Mouse (Mus musculus) lung, embryonic 14.5 days (tissue): Measurements from ENCODE around the gene Gm17190. TPM values are rescaled to one million over a fixed set of nuclear protein-coding genes. Genes with fewer than 3 reads are reported as not detected.
"Not testable (repeated sequence)": the region's sequence is repeated elsewhere in the genome, so short reads cannot be mapped to it uniquely, and the experiment has no call there.

ENCODE experiments used
- ATAC-seq: fragments of 200-750 bp; cut with Nextera tagmentation; 2 replicates; pipeline ENCODE4 v1.8.0; 2017; ENCODE audit warnings: mild to moderate bottlenecking, moderate TSS enrichment, moderate library complexity; ENCODE audit not compliant: insufficient read depth
- DNase-seq: peaks from one replicate; pipeline ENCODE4 v3.0.0-alpha.2; 2015
- H3K27ac ChIP-seq: fragments of 300-500 bp; sonication (generic); 2 replicates; pipeline ENCODE4 v1.5.1; 2014; ENCODE audit warnings: low read depth, mild to moderate bottlenecking, moderate library complexity
- H3K27me3 ChIP-seq: fragments of 300-500 bp; sonication (generic); 2 replicates; pipeline ENCODE4 v1.6.1; 2014; ENCODE audit warnings: low read length, control low read depth; ENCODE audit not compliant: insufficient read depth
- H3K36me3 ChIP-seq: fragments of 300-500 bp; sonication (generic); 2 replicates; pipeline ENCODE4 v1.6.1; 2014; ENCODE audit warnings: control low read depth; ENCODE audit not compliant: insufficient read depth
- H3K4me1 ChIP-seq: fragments of 300-500 bp; sonication (generic); 2 replicates; pipeline ENCODE4 v1.6.1; 2014; ENCODE audit warnings: antibody characterized with exemption, control low read depth; ENCODE audit not compliant: insufficient read depth
- H3K4me2 ChIP-seq: fragments of 300-500 bp; sonication (generic); 2 replicates; pipeline ENCODE4 v1.6.1; 2014; ENCODE audit warnings: mild to moderate bottlenecking
- H3K4me3 ChIP-seq: fragments of 300-500 bp; sonication (generic); 2 replicates; pipeline ENCODE4 v1.5.1; 2014; ENCODE audit warnings: low read depth, low read length
- H3K9ac ChIP-seq: fragments of 300-500 bp; sonication (generic); 2 replicates; pipeline ENCODE4 v1.6.1; 2014
- H3K9me3 ChIP-seq: fragments of 300-500 bp; sonication (generic); 2 replicates; pipeline ENCODE4 v1.6.1; 2016; ENCODE audit warnings: low read depth, low read length, control low read depth
- CTCF ChIP-seq: IDR thresholded peaks from 2 replicates; pipeline ENCODE4 v1.5.1; 2016; ENCODE audit warnings: antibody characterized with exemption, low read depth
- WGBS: fragments of 180-500 bp; shearing (Covaris S2); extraction: QIAGEN DNeasy Blood & Tissue Kit; methylation state at CpG from one replicate; pipeline ENCODE4 v1.1.7; 2014; 5-methylcytosine and 5-hydroxymethylcytosine counted together
- polyA plus RNA-seq: library from polyadenylated mRNA; unstranded; fragments of >200 nt; fragmentation: Nextera tagmentation; extraction: Ambion mirVana; gene quantifications from 2 replicates; pipeline ENCODE4 v1.2.1, GENCODE M21; 2014

The Gm17190 gene
- not detected in 2 replicates for polyA plus RNA-seq

DNA sequence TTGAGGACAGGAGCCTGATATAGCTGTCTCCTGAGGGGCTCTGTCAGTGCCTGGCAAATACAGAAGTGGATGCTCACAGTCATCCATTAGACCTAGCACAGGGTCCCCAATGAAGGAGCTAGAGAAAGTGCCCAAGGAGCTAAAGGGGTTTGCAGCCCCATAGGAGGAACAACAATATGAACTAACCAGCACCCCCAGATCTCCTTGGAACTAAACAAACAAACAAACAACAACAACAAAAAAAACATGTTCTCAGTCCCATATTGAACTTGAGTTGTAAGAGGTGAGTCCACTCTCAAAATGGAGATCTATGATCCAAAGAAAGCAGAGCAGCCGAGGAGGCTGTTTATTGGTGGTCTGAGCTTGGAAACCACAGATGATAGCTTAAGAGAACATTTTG, at the start of gene Gm17190:
Gm17190 (plus strand) TSS at position 301 of the 400 bp plus-strand sequence.
- H3K4me2 ChIP-seq, H3K27ac ChIP-seq, H3K4me1 ChIP-seq, H3K4me3 ChIP-seq, H3K36me3 ChIP-seq, ATAC-seq, H3K9ac ChIP-seq, H3K9me3 ChIP-seq, DNase-seq, H3K27me3 ChIP-seq: not testable (repeated sequence)
- WGBS, result 91% methylated on average over 1 of the region's 1 CpGs

DNA sequence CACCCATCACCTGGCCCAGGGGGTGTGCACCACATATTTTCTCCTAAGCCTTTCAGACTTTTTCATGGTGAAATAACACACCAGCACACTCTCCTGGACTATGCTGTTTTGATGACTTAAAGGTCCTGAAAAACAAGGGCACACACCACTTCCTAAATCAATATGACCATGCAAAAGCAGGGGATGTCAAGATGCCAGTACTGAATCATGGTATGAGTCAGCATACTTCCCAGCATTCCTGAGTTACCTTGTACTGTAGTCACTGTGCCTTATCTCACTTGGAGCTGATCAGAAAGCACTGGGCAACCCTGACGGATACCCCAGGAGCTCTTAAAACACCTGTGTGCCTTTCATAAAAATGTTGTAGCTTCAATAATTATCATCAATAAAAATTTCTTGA, 42.3 kb upstream of the Gm17190 start:
- WGBS, result 53% methylated on average over 1 of the region's 1 CpGs
- H3K9me3 ChIP-seq, result no peaks in the 10 kb centered on the region
- H3K27me3 ChIP-seq, result no peaks in the 10 kb centered on the region
- H3K4me2 ChIP-seq, result no peak overlapping the region
- TF ChIP-seq CTCF, result no peak
- H3K4me1 ChIP-seq, result no peaks in the 10 kb centered on the region
- no peaks in the 10 kb centered on the region for H3K36me3 ChIP-seq
- no peak overlapping the region for H3K27ac ChIP-seq
- ATAC-seq (no peak), DNase-seq (no peak)
- H3K4me3 ChIP-seq, result no peak overlapping the region
- no peak overlapping the region for H3K9ac ChIP-seq

DNA sequence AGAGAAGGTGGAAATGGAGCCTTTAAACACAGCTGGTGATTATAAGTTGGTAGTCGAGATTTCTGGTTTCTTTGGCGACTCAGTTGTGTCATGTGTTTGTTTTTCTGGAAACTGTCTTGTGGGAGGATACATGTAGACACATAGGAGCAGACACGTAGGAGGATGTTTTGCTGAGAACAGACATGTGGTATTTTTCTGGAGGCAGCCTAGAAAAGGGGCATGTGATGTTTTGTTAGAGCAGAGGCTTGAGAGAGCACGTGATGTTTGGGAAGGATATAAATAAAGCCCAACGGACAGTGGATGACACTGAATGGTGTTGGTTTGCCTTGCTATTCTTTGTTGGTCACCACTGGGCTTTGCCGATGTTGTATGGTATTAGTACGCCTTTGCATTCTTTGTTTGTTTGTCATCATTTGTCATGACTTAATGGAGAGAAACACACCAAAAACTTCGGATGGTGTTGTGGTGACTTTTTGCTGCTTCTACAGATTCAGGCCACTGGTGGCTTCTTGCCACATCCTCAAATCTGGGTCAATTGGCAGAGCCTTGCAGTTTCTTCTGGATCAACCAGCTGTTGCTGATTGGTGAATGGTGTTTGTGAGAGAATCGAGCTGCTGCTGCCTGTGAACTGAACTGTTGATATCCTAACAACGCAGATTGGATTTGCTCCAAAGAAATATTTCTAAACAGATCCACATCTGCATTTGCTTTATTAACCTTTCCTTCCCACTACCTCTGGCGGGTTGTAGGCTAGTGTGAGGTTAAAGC, 41.4 kb upstream of the Gm17190 start:
- H3K9ac ChIP-seq, result no peak overlapping the region
- no peaks in the 10 kb centered on the region for H3K9me3 ChIP-seq
- no peaks in the 10 kb centered on the region for H3K4me1 ChIP-seq
- peak; percentile 91 for ATAC-seq
- no peak for TF ChIP-seq CTCF
- no peak overlapping the region for H3K4me2 ChIP-seq
- H3K27me3 ChIP-seq, result no peaks in the 10 kb centered on the region
- 0 out of 2 replicates have a peak overlapping the region, but pooled peaks have one; percentile 3 for H3K27ac ChIP-seq
- peak; percentile 92 for DNase-seq
- no peak overlapping the region for H3K4me3 ChIP-seq
- H3K36me3 ChIP-seq, result no peaks in the 10 kb centered on the region
- WGBS, result 51% methylated on average over 11 of the region's 11 CpGs

DNA sequence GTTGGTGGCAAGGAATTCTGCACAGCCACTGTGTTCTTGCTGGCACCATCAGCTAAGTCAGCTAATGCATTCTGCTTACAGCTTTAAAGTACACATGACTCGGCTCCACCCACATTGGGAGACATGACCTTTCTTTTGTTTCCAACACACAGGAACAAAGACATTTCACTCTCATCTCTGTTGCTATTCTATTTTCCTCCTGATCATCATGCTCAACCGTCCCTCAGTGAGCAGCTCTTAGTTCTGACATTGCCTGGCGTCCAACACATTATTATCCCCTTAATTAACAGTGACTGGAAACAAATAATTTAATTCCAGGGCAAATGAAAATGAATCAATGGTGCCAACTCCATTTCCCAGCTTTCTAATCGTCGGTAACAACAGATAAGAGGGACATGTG, 36.5 kb upstream of the Gm17190 start:
- no peak overlapping the region for H3K4me3 ChIP-seq
- 57% methylated on average over 5 of the region's 5 CpGs for WGBS
- no peak overlapping the region for H3K9ac ChIP-seq
- no peaks in the 10 kb centered on the region for H3K36me3 ChIP-seq
- TF ChIP-seq CTCF, result no peak
- DNase-seq (no peak), ATAC-seq (no peak)
- no peaks in the 10 kb centered on the region for H3K9me3 ChIP-seq
- no peaks in the 10 kb centered on the region for H3K4me1 ChIP-seq
- H3K27me3 ChIP-seq, result no peaks in the 10 kb centered on the region
- H3K4me2 ChIP-seq, result no peak overlapping the region
- H3K27ac ChIP-seq, result no peak overlapping the region

DNA sequence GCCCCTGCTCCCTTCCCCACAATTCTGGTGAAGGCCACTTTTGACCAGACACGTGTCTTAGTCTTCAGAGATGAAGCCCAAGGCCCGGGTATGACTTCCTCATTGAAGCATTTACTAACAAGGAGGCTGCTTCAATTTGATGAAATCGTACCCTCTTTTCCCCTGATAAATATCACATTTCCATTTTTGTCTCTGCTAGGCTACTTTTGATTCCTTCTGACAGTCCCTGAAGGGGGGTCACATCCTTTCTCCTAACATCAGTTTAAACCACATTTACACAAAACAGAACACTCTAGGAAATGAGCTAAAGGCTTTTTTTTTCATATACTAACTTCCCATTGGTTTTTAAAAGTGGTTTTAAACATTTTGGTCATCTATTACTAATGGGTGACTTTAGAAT, 29.1 kb upstream of the Gm17190 start:
- Histone ChIP-seq H3K27ac (no peak overlapping the region), H3K9ac (no peak overlapping the region), H3K27me3 (no peaks in the 10 kb centered on the region), H3K4me1 (no peaks in the 10 kb centered on the region), H3K4me3 (no peak overlapping the region), H3K4me2 (no peak overlapping the region), H3K36me3 (no peaks in the 10 kb centered on the region), H3K9me3 (no peaks in the 10 kb centered on the region)
- 74% methylated on average over 3 of the region's 3 CpGs for whole genome bisulfite sequencing
- DNase-seq (no peak), ATAC-seq (no peak)
- no peak for TF ChIP-seq CTCF

DNA sequence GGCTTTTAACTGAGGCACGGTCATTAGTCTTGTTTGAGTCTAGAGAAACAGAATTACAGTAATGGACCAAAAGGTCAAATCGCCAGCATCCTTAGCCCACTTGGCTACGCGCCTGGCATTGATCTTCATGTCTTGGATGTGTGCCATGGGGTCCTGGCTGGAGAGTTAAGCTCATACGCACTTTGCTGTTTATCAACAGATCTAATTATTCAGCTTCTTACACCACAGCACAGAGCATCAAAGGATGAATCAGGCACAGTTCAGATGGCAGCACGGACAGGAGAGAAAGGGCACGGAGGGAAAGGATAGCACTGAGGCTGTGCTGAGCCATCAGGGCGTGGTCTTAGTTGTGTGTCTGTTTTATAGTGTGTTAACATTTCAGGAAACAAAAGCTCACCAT, 8.3 kb upstream of the Gm17190 start:
- WGBS, result 50% methylated on average over 8 of the region's 8 CpGs
- no peak for TF ChIP-seq CTCF
- no peaks in the 10 kb centered on the region for H3K36me3 ChIP-seq
- ATAC-seq, result peak; percentile 44; the same call in 1 of the 2 replicates
- H3K4me2 ChIP-seq, result no peak overlapping the region
- peak; percentile 64 for DNase-seq
- H3K9me3 ChIP-seq, result no peaks in the 10 kb centered on the region
- no peak overlapping the region for H3K27ac ChIP-seq
- no peak overlapping the region for H3K9ac ChIP-seq
- no peaks in the 10 kb centered on the region for H3K4me1 ChIP-seq
- no peak overlapping the region for H3K4me3 ChIP-seq
- H3K27me3 ChIP-seq, result no peaks in the 10 kb centered on the region

DNA sequence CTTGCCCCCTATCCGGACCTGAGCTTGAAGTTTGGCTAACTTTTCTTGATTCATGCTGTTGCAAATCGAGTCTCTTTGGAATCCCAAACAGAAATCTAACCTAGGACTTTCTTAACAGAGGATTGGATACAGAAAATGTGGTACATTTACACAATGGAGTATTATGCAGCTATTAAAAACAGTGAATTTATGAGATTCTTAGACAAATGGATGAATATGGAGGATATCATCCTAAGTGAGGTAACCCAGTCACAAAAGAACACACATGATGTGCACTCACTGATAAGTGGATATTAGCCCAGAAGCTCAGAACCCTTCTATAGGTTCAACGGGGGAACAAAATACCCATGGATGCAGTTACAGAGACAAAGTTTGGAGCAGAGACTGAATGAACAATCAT, 578 bp upstream of the Gm17190 start, which contains the start of gene Gm20075:
Gm20075 (minus strand) TSS at position 101 of the 400 bp plus-strand sequence.
- not testable (repeated sequence) for H3K27me3 ChIP-seq, H3K4me3 ChIP-seq, H3K9ac ChIP-seq, H3K27ac ChIP-seq, ATAC-seq, H3K4me1 ChIP-seq, H3K36me3 ChIP-seq, H3K9me3 ChIP-seq, DNase-seq, H3K4me2 ChIP-seq
- 81% methylated on average over 3 of the region's 3 CpGs for WGBS
